Mouse (Mus musculus): ENCODE measurements around the gene Sphkap. TPM values are rescaled to one million over a fixed set of nuclear protein-coding genes. Genes with fewer than 3 reads are reported as not detected.

Sphkap gene
- polyA plus RNA-seq, 1 experiment from 2014 or later = 24.0 TPM

- H3K4me1 ChIP-seq (ENCODE audit: control insufficient read depth, insufficient read depth, low read length) = 0 out of 2 replicates have a peak, but pooled peaks cover under 1% of the 10 kb centered on the region
- H3K27me3 ChIP-seq (ENCODE audit: control insufficient read depth, insufficient read depth, low read length) = no peaks in the 10 kb centered on the region
- no peak overlapping the region for H3K4me2 ChIP-seq
- 78% methylated on average over 3 of the region's 3 CpGs for WGBS (ENCODE audit: insufficient replicate concordance)
- H3K36me3 ChIP-seq (ENCODE audit: control insufficient read depth, insufficient read depth, low read length) = no peaks in the 10 kb centered on the region
- H3K27ac ChIP-seq (ENCODE audit: low read depth, low read length) = no peak overlapping the region
- no peaks in the 10 kb centered on the region for H3K9me3 ChIP-seq (replicated peaks; ENCODE audit: control insufficient read depth, low read length)
- no peak for ATAC-seq (replicated peaks; ENCODE audit: insufficient number of reproducible peaks, low FRiP score, low TSS enrichment)
- H3K9ac ChIP-seq (ENCODE audit: low read depth, low read length) = no peak overlapping the region
- no peak overlapping the region for H3K4me3 ChIP-seq (ENCODE audit: low read depth, low read length)
These were observed 68.6 kb downstream of the Sphkap start for GRCm38 (mm10) chr1:83339358-83339757.

GRCm38 (mm10) chr1:83316917-83317316, 91.1 kb downstream of the Sphkap start:
- ATAC-seq (replicated peaks; ENCODE audit: insufficient number of reproducible peaks, low FRiP score, low TSS enrichment) = no peak
- 67% methylated on average over 4 of the region's 4 CpGs for WGBS (ENCODE audit: insufficient replicate concordance)
- Histone ChIP-seq H3K27ac (ENCODE audit: low read depth, low read length) (no peak overlapping the region), H3K9me3 (replicated peaks; ENCODE audit: control insufficient read depth, low read length) (no peaks in the 10 kb centered on the region), H3K9ac (ENCODE audit: low read depth, low read length) (no peak overlapping the region), H3K36me3 (ENCODE audit: control insufficient read depth, insufficient read depth, low read length) (no peaks in the 10 kb centered on the region), H3K4me2 (no peak overlapping the region), H3K4me1 (ENCODE audit: control insufficient read depth, insufficient read depth, low read length) (no peaks in the 10 kb centered on the region), H3K4me3 (ENCODE audit: low read depth, low read length) (no peak overlapping the region), H3K27me3 (ENCODE audit: control insufficient read depth, insufficient read depth, low read length) (no peaks in the 10 kb centered on the region)

GRCm38 (mm10) chr1:83315146-83315545, 92.9 kb downstream of the Sphkap start:
- 76% methylated on average over 9 of the region's 9 CpGs for WGBS (ENCODE audit: insufficient replicate concordance)
- H3K4me1 ChIP-seq (ENCODE audit: control insufficient read depth, insufficient read depth, low read length) = no peaks in the 10 kb centered on the region

GRCm38 (mm10) chr1:83311607-83312295, 96.2 kb downstream of the Sphkap start:
- no peaks in the 10 kb centered on the region for H3K36me3 ChIP-seq (ENCODE audit: control insufficient read depth, insufficient read depth, low read length)
- ATAC-seq (replicated peaks; ENCODE audit: insufficient number of reproducible peaks, low FRiP score, low TSS enrichment) = no peak
- H3K4me1 ChIP-seq (ENCODE audit: control insufficient read depth, insufficient read depth, low read length) = no peaks in the 10 kb centered on the region
- H3K9ac ChIP-seq (ENCODE audit: low read depth, low read length) = no peak overlapping the region
- no peaks in the 10 kb centered on the region for H3K9me3 ChIP-seq (replicated peaks; ENCODE audit: control insufficient read depth, low read length)
- H3K4me3 ChIP-seq (ENCODE audit: low read depth, low read length) = no peak overlapping the region
- no peak overlapping the region for H3K4me2 ChIP-seq
- WGBS (ENCODE audit: insufficient replicate concordance) = 83% methylated on average over 6 of the region's 6 CpGs
- H3K27ac ChIP-seq (ENCODE audit: low read depth, low read length) = no peak overlapping the region
- no peaks in the 10 kb centered on the region for H3K27me3 ChIP-seq (ENCODE audit: control insufficient read depth, insufficient read depth, low read length)

More at GRCm38 (mm10) chr1:83315146-83315545, 92.9 kb downstream of the Sphkap start:
- Histone ChIP-seq H3K4me3 (ENCODE audit: low read depth, low read length) (no peak overlapping the region), H3K27ac (ENCODE audit: low read depth, low read length) (no peak overlapping the region), H3K27me3 (ENCODE audit: control insufficient read depth, insufficient read depth, low read length) (no peaks in the 10 kb centered on the region), H3K9me3 (replicated peaks; ENCODE audit: control insufficient read depth, low read length) (no peaks in the 10 kb centered on the region), H3K4me2 (no peak overlapping the region), H3K9ac (ENCODE audit: low read depth, low read length) (no peak overlapping the region), H3K36me3 (ENCODE audit: control insufficient read depth, insufficient read depth, low read length) (no peaks in the 10 kb centered on the region)
- no peak for ATAC-seq (replicated peaks; ENCODE audit: insufficient number of reproducible peaks, low FRiP score, low TSS enrichment)

- H3K27ac ChIP-seq (ENCODE audit: low read depth, low read length) = no peak overlapping the region
- no peak overlapping the region for H3K4me2 ChIP-seq
- H3K4me3 ChIP-seq (ENCODE audit: low read depth, low read length) = no peak overlapping the region
- no peaks in the 10 kb centered on the region for H3K4me1 ChIP-seq (ENCODE audit: control insufficient read depth, insufficient read depth, low read length)
- no peaks in the 10 kb centered on the region for H3K36me3 ChIP-seq (ENCODE audit: control insufficient read depth, insufficient read depth, low read length)
- 77% methylated on average over 6 of the region's 6 CpGs for WGBS (ENCODE audit: insufficient replicate concordance)
- no peaks in the 10 kb centered on the region for H3K27me3 ChIP-seq (ENCODE audit: control insufficient read depth, insufficient read depth, low read length)
- no peak for ATAC-seq (replicated peaks; ENCODE audit: insufficient number of reproducible peaks, low FRiP score, low TSS enrichment)
- no peaks in the 10 kb centered on the region for H3K9me3 ChIP-seq (replicated peaks; ENCODE audit: control insufficient read depth, low read length)
- no peak overlapping the region for H3K9ac ChIP-seq (ENCODE audit: low read depth, low read length)
These were observed 110.6 kb downstream of the Sphkap start for GRCm38 (mm10) chr1:83297137-83298076.

- no peaks in the 10 kb centered on the region for H3K27me3 ChIP-seq (ENCODE audit: control insufficient read depth, insufficient read depth, low read length)
- 71% methylated on average over 7 of the region's 7 CpGs for WGBS (ENCODE audit: insufficient replicate concordance)
- ATAC-seq (replicated peaks; ENCODE audit: insufficient number of reproducible peaks, low FRiP score, low TSS enrichment) = no peak
- H3K4me3 ChIP-seq (ENCODE audit: low read depth, low read length) = no peak overlapping the region
- H3K4me2 ChIP-seq = no peak overlapping the region
- H3K27ac ChIP-seq (ENCODE audit: low read depth, low read length) = no peak overlapping the region
- no peaks in the 10 kb centered on the region for H3K4me1 ChIP-seq (ENCODE audit: control insufficient read depth, insufficient read depth, low read length)
- no peaks in the 10 kb centered on the region for H3K9me3 ChIP-seq (replicated peaks; ENCODE audit: control insufficient read depth, low read length)
- H3K36me3 ChIP-seq (ENCODE audit: control insufficient read depth, insufficient read depth, low read length) = no peaks in the 10 kb centered on the region
- H3K9ac ChIP-seq (ENCODE audit: low read depth, low read length) = no peak overlapping the region
These were observed 122.1 kb downstream of the Sphkap start for GRCm38 (mm10) chr1:83285866-83286265.

GRCm38 (mm10) chr1:83277044-83277443, 131.0 kb downstream of the Sphkap start:
- H3K4me1 ChIP-seq (ENCODE audit: control insufficient read depth, insufficient read depth, low read length) = no peaks in the 10 kb centered on the region
- no peak overlapping the region for H3K4me2 ChIP-seq
- H3K4me3 ChIP-seq (ENCODE audit: low read depth, low read length) = no peak overlapping the region
- H3K27ac ChIP-seq (ENCODE audit: low read depth, low read length) = no peak overlapping the region
- no peaks in the 10 kb centered on the region for H3K27me3 ChIP-seq (ENCODE audit: control insufficient read depth, insufficient read depth, low read length)
- H3K9ac ChIP-seq (ENCODE audit: low read depth, low read length) = no peak overlapping the region
- H3K36me3 ChIP-seq (ENCODE audit: control insufficient read depth, insufficient read depth, low read length) = 0 out of 2 replicates have a peak, but pooled peaks cover 3% of the 10 kb centered on the region
- 84% methylated on average over 11 of the region's 11 CpGs for WGBS (ENCODE audit: insufficient replicate concordance)
- no peak for ATAC-seq (replicated peaks; ENCODE audit: insufficient number of reproducible peaks, low FRiP score, low TSS enrichment)
- H3K9me3 ChIP-seq (replicated peaks; ENCODE audit: control insufficient read depth, low read length) = no peaks in the 10 kb centered on the region

GRCm38 (mm10) chr1:83276637-83277036, 131.4 kb downstream of the Sphkap start:
- no peak overlapping the region for H3K4me3 ChIP-seq (ENCODE audit: low read depth, low read length)
- WGBS (ENCODE audit: insufficient replicate concordance) = 88% methylated on average over 9 of the region's 9 CpGs
- H3K9me3 ChIP-seq (replicated peaks; ENCODE audit: control insufficient read depth, low read length) = no peaks in the 10 kb centered on the region
- H3K36me3 ChIP-seq (ENCODE audit: control insufficient read depth, insufficient read depth, low read length) = 0 out of 2 replicates have a peak, but pooled peaks cover 3% of the 10 kb centered on the region
- H3K27ac ChIP-seq (ENCODE audit: low read depth, low read length) = no peak overlapping the region
- H3K4me1 ChIP-seq (ENCODE audit: control insufficient read depth, insufficient read depth, low read length) = no peaks in the 10 kb centered on the region
- H3K9ac ChIP-seq (ENCODE audit: low read depth, low read length) = no peak overlapping the region
- no peak for ATAC-seq (replicated peaks; ENCODE audit: insufficient number of reproducible peaks, low FRiP score, low TSS enrichment)
- no peaks in the 10 kb centered on the region for H3K27me3 ChIP-seq (ENCODE audit: control insufficient read depth, insufficient read depth, low read length)
- no peak overlapping the region for H3K4me2 ChIP-seq
